Mouse (Mus musculus) testis, adult 2 months (tissue): ENCODE results near the gene Inmt. TPM values are rescaled to one million over a fixed set of nuclear protein-coding genes. Genes with fewer than 3 reads are reported as not detected.

Experiments used
- H3K27ac ChIP-seq: fragments of 200-500 bp; 2 replicates; pipeline ENCODE4 v1.5.1; 2012; ENCODE audit warnings: low read depth, low read length; ENCODE audit not compliant: control insufficient read depth, insufficient read depth
- H3K27me3 ChIP-seq: fragments of 200-500 bp; 2 replicates; pipeline ENCODE4 v1.6.1; 2012; ENCODE audit warnings: mild to moderate bottlenecking, low read length, moderate library complexity; ENCODE audit not compliant: control insufficient read depth, insufficient read depth
- H3K36me3 ChIP-seq: fragments of 200-500 bp; 2 replicates; pipeline ENCODE4 v1.6.1; 2012; ENCODE audit warnings: mild to moderate bottlenecking, low read length; ENCODE audit not compliant: control insufficient read depth, insufficient read depth
- H3K4me1 ChIP-seq: fragments of 200-500 bp; 2 replicates; pipeline ENCODE4 v1.6.1; 2012; ENCODE audit warnings: low read length; ENCODE audit not compliant: control insufficient read depth, insufficient read depth
- H3K4me3 ChIP-seq: fragments of 200-500 bp; 2 replicates; pipeline ENCODE4 v1.5.1; 2012; ENCODE audit warnings: low read depth, mild to moderate bottlenecking, low read length, moderate library complexity, mixed read lengths; ENCODE audit not compliant: control insufficient read depth
- CTCF ChIP-seq: fragments of 200-500 bp; IDR thresholded peaks from 2 replicates; pipeline ENCODE4 v1.5.1; 2012; ENCODE audit warnings: low read depth, mild to moderate bottlenecking, inconsistent platforms, low read length, moderate library complexity; ENCODE audit not compliant: control insufficient read depth, insufficient read depth, insufficient replicate concordance
- POLR2A ChIP-seq: fragments of 200-500 bp; IDR thresholded peaks from 2 replicates; pipeline ENCODE4 v1.6.1; 2012; ENCODE audit warnings: low read depth, mild to moderate bottlenecking, inconsistent platforms, low read length, moderate library complexity; ENCODE audit not compliant: control insufficient read depth
- polyA plus RNA-seq: library from polyadenylated mRNA; depleted of rRNA; stranded (reverse); fragments of >200 nt; gene quantifications from 2 replicates; pipeline ENCODE4 v1.2.3, GENCODE M21; 2012

Inmt gene
- polyA plus RNA-seq, 1 experiment: 0.32 TPM

GRCm38 (mm10) chr6:55166777-55167463 is 7.9 kb downstream of the Inmt start:
- Histone ChIP-seq H3K4me3 (no peak overlapping the region), H3K36me3 (no peaks in the 10 kb centered on the region), H3K27me3 (no peaks in the 10 kb centered on the region), H3K4me1 (peaks cover 4% of the 10 kb centered on the region; the same call in 1 of the 2 replicates), H3K27ac (no peak overlapping the region)
- peak; percentile 63; the same call in 1 of the 2 replicates for TF ChIP-seq CTCF
- TF ChIP-seq POLR2A: no peak

- Histone ChIP-seq H3K4me3 (no peak overlapping the region), H3K27me3 (no peaks in the 10 kb centered on the region), H3K27ac (no peak overlapping the region), H3K36me3 (no peaks in the 10 kb centered on the region), H3K4me1 (peaks cover 4% of the 10 kb centered on the region; the same call in 1 of the 2 replicates)
- TF ChIP-seq CTCF (no peak), POLR2A (no peak)
These were observed 11.7 kb downstream of the Inmt start for GRCm38 (mm10) chr6:55163046-55163584.

- Histone ChIP-seq H3K27me3 (no peaks in the 10 kb centered on the region), H3K27ac (no peak overlapping the region), H3K4me1 (no peaks in the 10 kb centered on the region), H3K36me3 (no peaks in the 10 kb centered on the region), H3K4me3 (no peak overlapping the region)
- TF ChIP-seq POLR2A (no peak), CTCF (no peak)
These were observed 13.5 kb downstream of the Inmt start for GRCm38 (mm10) chr6:55161311-55161761.

GRCm38 (mm10) chr6:55159256-55159655 is 15.6 kb downstream of the Inmt start:
- Histone ChIP-seq H3K27ac (no peak overlapping the region), H3K36me3 (no peaks in the 10 kb centered on the region), H3K4me1 (no peaks in the 10 kb centered on the region), H3K4me3 (no peak overlapping the region), H3K27me3 (no peaks in the 10 kb centered on the region)
- TF ChIP-seq CTCF: no peak
- no peak for TF ChIP-seq POLR2A

DNA sequence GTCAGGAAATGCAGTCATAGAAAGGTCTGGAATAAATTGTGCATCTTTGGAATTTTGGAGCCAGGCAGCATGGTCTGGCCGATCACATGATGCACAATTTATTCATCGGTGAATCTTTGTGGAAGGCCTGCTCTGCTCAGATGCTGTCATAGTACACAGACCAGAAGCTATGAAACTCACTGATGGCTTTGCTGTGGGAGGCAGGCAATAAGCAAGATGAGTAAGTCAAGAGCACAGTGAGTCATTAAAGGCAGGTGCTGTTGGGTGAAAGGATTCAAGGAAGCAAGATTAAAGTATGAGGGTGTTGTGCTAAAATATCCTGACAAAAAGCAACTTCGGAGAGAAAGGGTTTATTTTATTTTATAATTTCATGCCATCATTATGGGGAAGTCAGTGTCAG is 22.6 kb downstream of the Inmt start:
- H3K4me1 ChIP-seq: no peaks in the 10 kb centered on the region
- H3K27me3 ChIP-seq: no peaks in the 10 kb centered on the region
- H3K27ac ChIP-seq: no peak overlapping the region
- H3K36me3 ChIP-seq: no peaks in the 10 kb centered on the region
- H3K4me3 ChIP-seq: no peak overlapping the region
- no peak for TF ChIP-seq CTCF

DNA sequence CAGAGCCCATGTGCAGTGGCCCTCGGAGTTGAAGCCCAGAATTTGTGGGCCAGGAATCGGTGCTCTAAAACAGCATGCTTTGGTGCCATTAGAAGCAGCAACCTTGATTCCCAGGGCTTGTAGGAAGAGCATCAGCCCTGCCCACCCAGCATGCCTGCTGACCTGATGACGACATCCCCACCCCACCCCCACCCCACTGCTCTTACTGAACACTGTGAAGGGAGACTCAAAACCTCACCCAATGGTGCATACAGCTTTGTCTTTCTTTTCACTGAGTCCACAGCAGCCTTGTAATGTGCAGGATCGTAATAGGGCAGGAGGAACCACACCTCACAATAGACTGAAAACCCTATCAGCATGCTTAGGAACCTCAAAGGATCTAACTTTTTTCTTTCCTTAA is 28.7 kb downstream of the Inmt start:
- TF ChIP-seq CTCF: no peak
- TF ChIP-seq POLR2A: no peak
- no peaks in the 10 kb centered on the region for H3K4me1 ChIP-seq
- H3K27me3 ChIP-seq: no peaks in the 10 kb centered on the region
- no peak overlapping the region for H3K4me3 ChIP-seq
- H3K27ac ChIP-seq: no peak overlapping the region
- H3K36me3 ChIP-seq: no peaks in the 10 kb centered on the region

DNA sequence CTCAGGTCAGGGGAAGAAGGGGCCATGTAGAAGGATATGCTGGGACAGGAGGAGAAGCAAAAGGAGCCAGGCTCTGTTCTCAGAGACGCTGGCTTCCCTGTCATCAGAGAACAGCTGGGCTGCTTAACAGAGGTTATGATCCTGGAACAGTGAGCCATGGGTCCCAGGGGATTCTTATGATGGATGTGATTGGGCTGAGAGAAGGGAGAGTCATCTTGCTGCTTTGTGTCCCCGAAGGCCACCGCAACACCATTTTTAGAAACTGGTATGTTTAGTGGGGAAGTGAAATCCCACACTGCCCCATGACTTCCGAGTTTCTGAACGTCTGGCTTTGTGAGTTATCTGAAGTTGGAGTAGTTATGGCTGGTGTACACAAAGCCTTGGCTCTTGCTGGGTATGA is 29.6 kb downstream of the Inmt start:
- Histone ChIP-seq H3K4me3 (no peak overlapping the region), H3K4me1 (no peaks in the 10 kb centered on the region), H3K27ac (no peak overlapping the region), H3K36me3 (no peaks in the 10 kb centered on the region), H3K27me3 (no peaks in the 10 kb centered on the region)
- TF ChIP-seq CTCF: no peak
- no peak for TF ChIP-seq POLR2A
